Mouse (Mus musculus): ENCODE measurements at regions not wholly inside any gene's neighbourhood (a gene's known extent, or its start where the extent isn't known, plus 50 kb on each side); places are given as distances from the start of the nearest gene placed in this dataset.
A peak's percentile ranks its signal among the peaks of the same experiment; 100 is the strongest.

DNA sequence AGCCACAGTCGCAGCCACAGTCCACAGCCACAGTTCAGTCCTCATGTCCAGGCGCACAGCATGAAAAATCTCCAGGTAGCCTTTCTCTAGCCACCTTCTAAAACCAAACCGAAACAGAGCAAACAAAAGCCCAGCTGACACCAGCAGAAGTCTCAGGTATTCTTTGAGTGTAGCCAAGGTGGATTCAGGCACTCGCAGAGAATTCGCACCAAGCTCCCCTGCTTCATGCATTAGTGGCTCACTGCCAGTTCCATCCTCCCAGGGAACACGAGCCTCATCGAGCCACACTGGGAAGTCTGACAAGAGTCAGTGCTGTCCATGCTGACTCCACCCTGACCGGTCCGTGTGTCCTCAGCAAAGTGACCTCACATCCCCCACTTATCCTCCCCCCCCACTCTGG is 217.7 kb upstream of the Amigo2 start:
- 0 out of 2 replicates have a peak, but pooled peaks have one; percentile 31 for ATAC-seq (ENCODE audit: insufficient number of reproducible peaks, low FRiP score, low TSS enrichment)

DNA sequence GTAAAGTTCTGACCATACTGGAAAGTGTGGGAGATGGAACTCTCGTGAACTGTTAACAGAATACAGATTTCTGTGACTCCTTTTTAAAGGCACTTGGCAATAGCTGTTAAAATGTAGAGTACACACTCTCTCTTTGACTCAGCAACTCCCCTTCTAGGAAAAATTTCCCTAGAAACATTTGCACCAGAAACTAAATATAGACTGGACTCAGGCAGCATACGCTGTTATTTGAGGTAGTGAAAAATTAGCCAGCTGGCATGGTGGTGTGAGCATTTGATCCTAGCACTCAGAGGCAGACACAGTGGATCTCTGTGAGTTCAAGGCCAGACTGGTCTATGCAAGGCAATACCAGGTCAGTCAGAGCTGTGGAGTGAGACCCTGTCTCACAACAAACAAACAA is 215.5 kb upstream of the Amigo2 start:
- no peak for ATAC-seq (ENCODE audit: insufficient number of reproducible peaks, low FRiP score, low TSS enrichment)

DNA sequence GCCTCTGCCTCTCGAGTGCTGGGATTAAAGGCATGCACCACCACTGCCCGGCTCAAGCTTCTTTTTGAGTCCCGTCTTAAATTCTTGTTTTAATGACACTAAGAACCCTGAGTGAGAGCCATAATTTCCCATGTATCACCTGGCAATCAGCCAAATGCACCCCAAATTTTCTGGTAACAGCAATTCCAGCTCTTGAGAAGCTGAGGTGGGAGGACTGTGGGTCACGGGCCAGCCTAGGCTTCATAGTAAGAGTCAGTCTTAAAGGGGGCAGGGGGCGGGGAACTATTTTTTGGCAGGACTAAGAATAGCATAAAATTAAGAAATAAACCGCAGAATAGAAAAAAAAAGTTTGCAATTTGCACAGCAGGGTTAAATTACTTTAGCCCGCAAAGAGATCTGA is 214.9 kb upstream of the Amigo2 start:
- ATAC-seq (ENCODE audit: insufficient number of reproducible peaks, low FRiP score, low TSS enrichment) = no peak

DNA sequence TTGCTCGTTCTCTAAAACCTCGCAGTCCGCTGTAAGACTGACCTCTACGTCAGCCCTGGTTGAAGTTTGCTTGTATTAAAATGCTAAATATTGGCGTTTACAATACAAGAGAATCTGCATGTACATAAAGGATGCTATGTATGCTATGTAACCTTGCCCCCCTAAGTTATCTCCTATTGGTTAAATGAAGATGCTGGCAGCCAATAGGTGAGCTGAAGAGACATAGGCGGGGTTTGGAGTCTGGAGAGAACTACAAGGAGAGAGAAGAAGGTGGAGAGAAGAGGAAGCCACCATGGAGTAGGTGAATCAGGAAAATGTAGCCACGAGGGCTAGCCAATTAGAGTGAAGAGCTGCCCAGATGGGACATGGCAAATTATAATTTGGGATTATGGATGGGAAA is 214.0 kb upstream of the Amigo2 start:
- no peak for ATAC-seq (ENCODE audit: insufficient number of reproducible peaks, low FRiP score, low TSS enrichment)

DNA sequence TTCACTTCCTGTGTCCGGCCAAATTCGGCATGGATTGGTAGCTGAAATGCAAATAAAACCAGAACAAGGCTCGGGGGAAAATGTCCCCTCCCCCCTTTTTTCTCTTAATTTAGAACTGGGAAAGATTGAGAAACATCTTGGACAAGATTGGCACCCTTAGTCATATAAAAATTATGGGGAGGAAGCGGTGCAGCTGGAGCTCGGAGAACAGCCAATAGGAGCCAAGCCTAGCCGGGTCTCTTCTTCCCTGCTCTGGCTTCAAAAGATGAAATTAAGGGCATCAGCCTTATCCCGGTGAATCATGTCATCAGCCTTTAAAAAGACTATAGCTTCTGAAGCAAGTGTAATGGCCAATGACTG is 213.3 kb upstream of the Amigo2 start:
- ATAC-seq (ENCODE audit: insufficient number of reproducible peaks, low FRiP score, low TSS enrichment) = no peak

DNA sequence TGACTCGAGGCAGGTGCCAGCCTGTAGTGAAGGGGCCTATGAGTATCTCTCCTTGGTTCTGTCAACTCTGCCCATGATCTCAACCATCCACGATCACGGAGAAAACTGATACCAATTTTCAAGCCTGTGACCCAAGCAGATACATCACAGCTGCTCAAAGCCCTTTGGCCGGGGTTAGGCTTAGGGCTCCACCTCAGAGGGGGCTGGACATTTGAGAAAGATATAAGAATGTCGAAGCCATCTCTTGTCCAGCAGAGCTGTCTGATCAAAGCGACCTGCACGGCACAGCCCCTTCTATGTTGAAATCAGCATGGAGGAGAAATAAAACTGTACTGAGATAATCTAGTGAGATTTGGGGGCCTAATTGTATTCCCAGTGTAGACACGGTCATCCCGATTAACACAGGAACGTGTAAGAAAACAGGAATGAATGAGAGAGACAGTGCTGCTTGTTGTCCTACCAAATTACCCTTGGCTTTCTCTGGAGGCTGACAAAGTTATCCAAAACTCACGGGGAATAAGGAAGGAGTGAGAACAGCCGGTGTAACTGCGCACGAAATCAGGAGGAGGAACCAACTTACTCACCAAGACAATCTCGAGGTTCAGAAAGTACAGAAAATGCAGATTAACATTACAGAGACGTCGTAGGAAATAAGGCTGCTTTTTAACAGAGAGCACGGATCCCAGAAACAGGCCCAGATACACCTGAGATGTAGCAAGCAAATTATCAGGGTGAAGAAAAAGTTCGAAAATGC is 212.7 kb upstream of the Amigo2 start:
- no peak for ATAC-seq (ENCODE audit: insufficient number of reproducible peaks, low FRiP score, low TSS enrichment)

DNA sequence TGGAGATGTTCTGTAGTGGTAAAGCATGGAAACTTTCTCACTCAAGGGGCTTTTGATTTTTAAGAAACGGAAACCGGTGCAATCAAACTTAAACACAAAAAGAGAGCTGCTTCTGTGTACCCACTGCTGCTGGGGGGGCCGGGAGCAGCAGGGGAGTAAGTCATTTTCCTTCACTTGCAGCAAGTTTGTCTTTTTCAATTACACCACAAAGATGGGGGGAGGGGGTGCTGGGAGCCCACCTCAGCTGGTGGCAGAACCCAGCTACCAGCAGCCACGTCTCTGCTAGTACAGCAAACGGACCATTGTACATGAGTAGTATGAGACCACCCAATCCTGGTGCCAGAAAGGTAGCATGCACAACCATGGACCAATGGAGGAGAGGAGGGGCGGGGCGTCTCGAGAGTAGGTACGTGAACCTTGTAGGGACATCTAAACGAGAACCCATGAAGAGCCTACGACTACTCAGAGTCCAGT is 211.7 kb upstream of the Amigo2 start:
- no peak for ATAC-seq (ENCODE audit: insufficient number of reproducible peaks, low FRiP score, low TSS enrichment)

DNA sequence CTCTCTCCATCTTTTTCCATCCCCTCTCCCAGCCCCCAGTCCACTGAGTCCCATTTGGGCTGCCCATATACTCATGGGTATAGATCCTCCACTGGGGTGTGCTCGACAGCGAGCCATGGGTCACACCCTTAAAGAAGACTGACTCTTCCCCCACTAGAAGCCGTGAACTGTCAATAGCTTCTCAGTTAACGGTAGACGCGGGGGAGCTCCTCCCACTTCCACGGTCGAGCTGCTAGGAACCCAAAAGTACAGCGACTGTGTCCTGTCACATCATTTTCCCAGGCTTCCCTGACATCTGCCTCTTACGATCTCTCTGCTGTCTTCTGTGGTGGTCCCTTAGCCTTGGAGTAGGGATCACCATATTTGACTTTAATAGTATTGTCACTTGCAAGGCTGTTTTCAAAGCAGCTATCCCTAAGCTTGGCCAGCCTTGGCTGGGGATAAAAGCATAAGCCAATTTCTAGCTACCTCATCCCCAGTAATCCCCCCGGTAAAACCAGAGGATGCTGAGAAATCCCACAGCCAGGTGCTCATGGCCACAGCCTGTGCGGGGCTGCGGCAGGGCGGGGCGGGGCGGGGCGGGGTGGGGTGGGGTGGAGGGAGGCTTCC is 211.2 kb upstream of the Amigo2 start:
- ATAC-seq (ENCODE audit: insufficient number of reproducible peaks, low FRiP score, low TSS enrichment) = no peak

DNA sequence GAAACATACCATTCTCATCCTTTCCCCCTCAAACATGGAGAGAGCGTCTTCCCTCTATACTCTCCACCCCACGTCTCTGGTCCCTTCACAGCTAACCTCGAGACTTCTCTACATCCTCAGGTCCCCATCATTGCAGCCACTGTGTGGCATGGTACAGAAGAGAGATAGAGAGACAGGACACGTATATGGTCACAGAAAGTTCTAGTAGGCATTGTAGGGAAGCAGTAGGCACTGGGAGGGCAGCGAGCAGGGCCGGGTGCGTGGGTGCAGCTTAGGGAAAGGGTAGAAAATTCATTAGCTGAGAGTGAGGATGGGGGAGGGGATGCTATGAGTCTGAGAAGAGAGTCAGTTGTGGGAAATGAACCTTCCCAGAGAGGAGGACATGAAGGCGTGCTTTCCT is 210.4 kb upstream of the Amigo2 start:
- ATAC-seq (ENCODE audit: insufficient number of reproducible peaks, low FRiP score, low TSS enrichment) = no peak

DNA sequence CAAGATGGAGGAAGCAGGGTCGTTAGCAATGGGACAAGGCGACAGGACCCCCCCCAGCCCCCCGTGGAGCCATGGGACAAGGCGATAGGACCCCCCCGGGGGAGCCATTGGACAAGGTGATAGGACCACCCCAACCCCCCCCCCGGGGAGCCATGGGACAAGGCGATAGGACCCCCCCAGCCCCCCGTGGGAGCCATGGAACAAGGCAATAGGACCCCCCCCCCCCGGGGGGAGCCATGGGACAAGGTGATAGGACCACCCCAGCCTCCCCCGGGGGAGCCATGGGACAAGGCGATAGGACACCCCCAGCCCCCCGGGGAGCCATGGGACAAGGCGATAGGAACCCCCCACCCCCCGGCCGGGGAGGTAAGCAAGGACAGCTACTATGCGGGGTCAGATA is 209.9 kb upstream of the Amigo2 start:
- ATAC-seq (ENCODE audit: insufficient number of reproducible peaks, low FRiP score, low TSS enrichment) = no peak

DNA sequence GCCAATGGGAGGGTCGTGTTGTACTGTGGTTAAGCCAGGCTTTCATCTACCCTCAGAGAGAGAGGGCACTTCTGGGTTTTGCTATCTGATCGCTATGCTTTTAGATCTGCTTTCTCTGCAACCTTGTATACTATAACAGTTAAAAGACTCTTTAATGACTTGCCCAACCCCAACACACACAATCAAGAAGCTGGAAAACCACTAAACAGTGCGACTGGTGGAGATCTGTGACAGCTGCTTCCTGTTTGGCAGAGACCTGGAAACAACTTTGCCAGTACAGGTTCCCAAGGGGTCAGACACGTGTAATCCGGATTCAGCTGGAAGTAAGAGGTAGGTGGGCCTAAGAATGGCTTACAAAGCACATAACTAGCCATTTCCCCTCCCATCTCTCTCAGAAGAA is 208.6 kb upstream of the Amigo2 start:
- no peak for ATAC-seq (ENCODE audit: insufficient number of reproducible peaks, low FRiP score, low TSS enrichment)

DNA sequence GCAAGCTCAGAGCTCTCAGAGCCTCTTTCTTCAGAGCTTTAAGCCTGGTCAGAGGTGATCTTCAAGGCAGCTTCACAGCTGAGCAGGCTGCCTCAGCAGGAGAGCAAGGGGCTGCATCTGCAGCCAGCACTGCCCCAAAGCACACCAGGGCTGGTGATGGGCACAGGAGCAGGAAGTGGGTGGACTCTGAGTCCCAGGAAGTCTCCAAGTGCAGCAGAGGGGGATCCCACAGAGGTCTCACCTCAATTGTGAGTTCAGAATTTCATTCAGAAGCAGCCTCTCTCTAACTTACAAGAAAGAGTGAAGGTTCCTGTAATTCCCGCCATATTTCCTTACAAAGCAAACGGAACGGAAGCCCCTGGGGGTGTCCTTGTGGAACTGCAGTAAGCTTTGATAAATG is 202.6 kb upstream of the Amigo2 start:
- ATAC-seq (ENCODE audit: insufficient number of reproducible peaks, low FRiP score, low TSS enrichment) = no peak

DNA sequence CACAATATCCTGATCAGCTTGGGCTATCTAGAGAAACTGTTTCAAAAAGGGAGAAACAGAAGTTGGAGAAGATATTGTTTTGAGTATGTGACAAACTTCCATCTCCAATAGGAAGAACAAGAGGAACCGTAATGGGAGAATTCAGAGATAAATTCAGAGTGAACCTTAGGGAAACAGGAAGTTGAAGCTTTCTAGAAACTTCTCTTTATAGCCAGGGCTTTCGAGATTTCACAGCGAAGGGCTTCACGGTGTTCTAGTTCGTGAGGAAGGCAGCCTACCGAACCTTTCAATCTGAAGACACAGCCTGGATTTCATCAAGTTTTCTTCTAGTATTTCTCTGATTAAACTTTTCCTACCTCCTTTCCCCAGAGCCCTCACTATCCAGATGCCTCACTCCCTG is 201.9 kb upstream of the Amigo2 start:
- ATAC-seq (ENCODE audit: insufficient number of reproducible peaks, low FRiP score, low TSS enrichment) = no peak

DNA sequence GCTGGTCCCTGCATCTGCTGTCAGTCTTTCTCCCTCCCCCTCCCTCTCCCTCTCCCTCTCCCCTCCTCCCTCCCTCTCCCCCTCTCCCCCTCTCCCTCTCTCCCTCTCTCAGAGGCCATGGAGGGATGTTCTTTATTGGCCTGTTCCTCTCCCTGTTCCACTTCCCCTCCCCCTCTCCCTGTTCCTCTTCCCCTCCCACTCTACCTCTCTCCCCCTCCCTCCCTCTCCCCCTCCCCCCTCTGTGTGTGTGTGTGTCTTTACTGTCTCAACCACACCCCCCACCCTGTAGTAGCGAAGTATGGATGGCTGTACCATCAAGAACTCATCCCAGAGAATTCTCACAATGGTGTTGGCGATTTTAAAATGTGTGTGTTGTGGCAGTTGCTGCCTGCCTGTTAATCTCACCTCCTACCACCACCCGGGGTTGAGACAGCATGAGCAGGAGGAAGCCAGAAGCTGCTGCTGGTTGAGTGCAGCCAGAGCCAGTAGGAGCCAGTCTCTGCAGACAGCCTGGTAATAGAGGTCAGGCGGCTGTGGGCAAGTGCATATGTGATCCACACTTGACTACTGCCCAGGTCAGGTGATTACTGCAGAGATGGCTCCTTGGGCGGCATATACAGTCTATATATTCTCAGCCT is 201.3 kb upstream of the Amigo2 start:
- no peak for ATAC-seq (ENCODE audit: insufficient number of reproducible peaks, low FRiP score, low TSS enrichment)

DNA sequence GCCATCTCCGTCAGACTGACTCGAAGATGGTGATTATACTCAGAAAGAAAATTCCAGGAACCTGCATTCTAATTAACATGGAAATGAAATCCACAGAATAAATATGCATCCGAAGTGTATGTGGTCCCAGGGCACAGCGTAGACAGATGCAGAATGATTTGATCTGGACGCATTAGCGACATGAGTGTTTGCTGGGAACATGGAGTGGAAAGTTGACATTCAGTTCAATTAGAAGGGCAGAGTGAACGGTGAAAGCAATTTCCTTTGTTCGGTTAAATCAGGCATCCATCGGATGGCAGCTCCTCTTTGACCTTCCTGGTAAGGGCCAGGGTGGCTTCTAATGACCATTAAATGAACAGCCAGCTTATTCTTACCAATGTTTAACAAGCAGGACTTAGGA is 199.1 kb upstream of the Amigo2 start:
- ATAC-seq (ENCODE audit: insufficient number of reproducible peaks, low FRiP score, low TSS enrichment) = no peak

DNA sequence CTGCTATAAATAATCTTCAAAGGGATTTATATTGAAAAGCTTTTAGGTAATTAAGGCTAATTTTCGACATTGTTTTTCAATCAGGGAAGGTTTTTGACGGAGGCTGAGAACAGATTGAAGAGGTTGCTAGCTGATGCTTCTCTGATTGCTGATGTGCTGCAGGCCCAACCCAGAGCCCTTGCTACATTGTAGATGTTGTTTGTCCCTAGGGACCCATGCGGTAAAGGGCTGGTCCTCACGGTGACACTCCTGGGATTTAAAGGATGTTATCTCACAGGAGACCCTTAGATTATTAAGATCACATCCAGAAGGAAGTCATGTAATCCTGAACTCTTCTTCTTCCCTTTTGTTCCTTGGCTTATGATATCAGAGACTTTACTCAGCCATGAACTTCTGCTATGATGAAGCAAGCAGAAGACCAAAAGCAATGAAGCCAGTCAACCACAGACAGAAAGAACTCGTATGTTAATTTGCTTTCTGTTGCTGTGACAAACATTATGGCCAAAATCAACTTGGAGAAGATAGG is 191.2 kb upstream of the Amigo2 start:
- ATAC-seq (ENCODE audit: insufficient number of reproducible peaks, low FRiP score, low TSS enrichment) = no peak

All from cerebellum, adult (tissue).